Mouse (Mus musculus): ENCODE results near the gene Arid1b.

DNA sequence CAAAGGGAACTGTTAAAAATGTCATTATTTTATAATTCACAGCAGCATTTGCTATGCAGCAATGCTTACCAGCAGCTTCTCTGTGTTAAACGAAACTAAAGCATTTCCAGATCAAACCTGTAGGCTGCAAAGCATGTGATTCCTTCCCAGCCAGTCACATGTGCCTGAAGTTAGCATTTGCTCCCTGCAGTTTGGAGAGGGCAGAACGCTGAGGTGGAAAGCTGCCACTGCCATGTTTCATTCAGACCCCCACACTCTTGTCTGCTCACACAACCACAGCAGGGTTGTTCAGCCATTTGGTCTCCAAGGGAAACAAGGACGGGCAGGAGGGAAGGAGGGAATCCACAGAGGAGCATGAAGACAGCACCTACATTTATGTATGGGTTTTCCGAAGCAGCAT is 73.1 kb downstream of the Arid1b start:
- no peak for TF ChIP-seq CTCF (IDR thresholded peaks at IDR 0.05; ENCODE audit: low read depth, low read length)
- TF ChIP-seq GATA1 (IDR thresholded peaks at IDR 0.05; ENCODE audit: borderline replicate concordance, low read length), result no peak
- no peak for TF ChIP-seq GATA2 (IDR thresholded peaks at IDR 0.05; ENCODE audit: borderline replicate concordance, low read depth, low read length)
